Mouse (Mus musculus) cerebellum, adult 2 months (tissue): ENCODE data around the gene Kdm2a. TPM values are rescaled to one million over a fixed set of nuclear protein-coding genes. Genes with fewer than 3 reads are reported as not detected.

Source experiments
- DNase-seq, 2 experiments: peaks; one replicate each; pipeline ENCODE4 v3.0.0; 2021
- H3K27ac ChIP-seq: fragments of 200-500 bp; 2 replicates; pipeline ENCODE4 v1.5.1; 2012; ENCODE audit warnings: low read length, control low read depth, inconsistent platforms; ENCODE audit not compliant: insufficient read depth
- H3K27me3 ChIP-seq: fragments of 200-500 bp; 2 replicates; pipeline ENCODE4 v1.6.1; 2012; ENCODE audit warnings: inconsistent platforms, mild to moderate bottlenecking, low read length, moderate library complexity; ENCODE audit not compliant: control insufficient read depth, insufficient read depth
- H3K4me1 ChIP-seq: fragments of 200-500 bp; 2 replicates; pipeline ENCODE4 v1.6.1; 2011; ENCODE audit warnings: low read length; ENCODE audit not compliant: control insufficient read depth, insufficient read depth
- H3K4me3 ChIP-seq: fragments of 200-500 bp; replicated peaks from 2 replicates; pipeline ENCODE3; 2011; ENCODE audit warnings: mild to moderate bottlenecking, low read depth, low read length, control low read depth; ENCODE audit not compliant: insufficient read depth
- CTCF ChIP-seq: fragments of 200-500 bp; IDR thresholded peaks from 2 replicates; pipeline ENCODE4 v1.5.1; 2011; ENCODE audit warnings: low read depth, mild to moderate bottlenecking, control low read depth, low read length, moderate library complexity, borderline replicate concordance; ENCODE audit not compliant: insufficient read depth
- POLR2A ChIP-seq: fragments of 200-500 bp; IDR thresholded peaks from 2 replicates; pipeline ENCODE4 v1.6.1; 2011; ENCODE audit warnings: low read length, control low read depth, borderline replicate concordance; ENCODE audit not compliant: insufficient read depth
- WGBS: fragments of 180-500 bp; shearing (Covaris S2); methylation state at CpG from one replicate; pipeline ENCODE4 v1.1.7; 2018; 5-methylcytosine and 5-hydroxymethylcytosine counted together
- polyA plus RNA-seq: library from polyadenylated mRNA; depleted of rRNA; stranded (reverse); fragments of >200 nt; gene quantifications from 2 replicates; pipeline ENCODE4 v1.2.3, GENCODE M21; 2012; rRNA removed

The Kdm2a gene
- polyA plus RNA-seq, 1 experiment, result 87.1 TPM

DNA sequence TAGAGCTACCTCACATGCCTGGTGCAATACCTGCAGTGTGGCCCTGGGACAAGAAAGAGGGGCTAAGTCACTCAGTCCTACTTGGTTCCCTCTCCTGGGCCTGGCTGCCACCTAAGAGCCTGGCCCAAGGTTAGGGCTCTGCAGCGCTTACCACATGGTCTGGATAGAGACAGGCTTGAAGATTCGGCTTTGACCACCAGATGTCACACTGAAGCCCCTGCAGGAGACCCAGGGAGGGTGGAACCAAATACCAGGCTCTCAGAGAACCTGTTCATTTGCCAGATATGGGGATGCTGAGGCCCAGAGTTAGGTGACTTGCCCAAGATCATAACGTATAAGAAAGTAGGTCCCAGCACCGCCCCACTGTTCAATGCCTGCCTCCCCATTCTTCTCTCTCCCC is 132.1 kb downstream of the Kdm2a start:
- no peak overlapping the region for H3K27ac ChIP-seq
- no peaks in the 10 kb centered on the region for H3K27me3 ChIP-seq
- 60% methylated on average over 4 of the region's 4 CpGs for WGBS
- H3K4me1 ChIP-seq, result peaks cover 21% of the 10 kb centered on the region
- no peak for DNase-seq
- no peak overlapping the region for H3K4me3 ChIP-seq
- no peak for TF ChIP-seq POLR2A
- TF ChIP-seq CTCF, result no peak

Other genes starting within 250 kb of the Kdm2a start
- gene Coro1b, start 249.7 kb downstream of the Kdm2a start, polyA plus RNA-seq, result 240 and 294 TPM in 2 replicates
- 0.98 and 1.2 TPM in 2 replicates for gene Ptprcap, start 244.7 kb downstream of the Kdm2a start, polyA plus RNA-seq
- gene Rps6kb2, start 234.9 kb downstream of the Kdm2a start, polyA plus RNA-seq, result 93.6 and 95.0 TPM in 2 replicates
- 25.8 and 31.2 TPM in 2 replicates for gene Carns1, start 222.8 kb downstream of the Kdm2a start, polyA plus RNA-seq
- gene Tbc1d10c, start 207.0 kb downstream of the Kdm2a start, polyA plus RNA-seq, result 1.1 and 1.4 TPM in 2 replicates
- 316 and 348 TPM in 2 replicates for gene Ppp1ca, start 206.2 kb downstream of the Kdm2a start, polyA plus RNA-seq
- 31.9 and 37.6 TPM in 2 replicates for gene Rad9a, start 196.6 kb downstream of the Kdm2a start, polyA plus RNA-seq
- 4.3 and 5.0 TPM in 2 replicates for gene Clcf1, start 184.0 kb downstream of the Kdm2a start, polyA plus RNA-seq
- gene AC109138.7, start 183.9 kb downstream of the Kdm2a start, polyA plus RNA-seq, result 0.77 TPM in 1 of 2 replicates, not detected in the other
- gene Pold4, start 166.4 kb downstream of the Kdm2a start, polyA plus RNA-seq, result 39.3 and 40.1 TPM in 2 replicates
- 139 and 151 TPM in 2 replicates for gene Ssh3, start 129.1 kb downstream of the Kdm2a start, polyA plus RNA-seq
- gene Ankrd13d, start 115.1 kb downstream of the Kdm2a start, polyA plus RNA-seq, result 74.3 and 76.1 TPM in 2 replicates
- 226 and 239 TPM in 2 replicates for gene Grk2, start 92.1 kb downstream of the Kdm2a start, polyA plus RNA-seq
- 9.9 and 10.5 TPM in 2 replicates for gene Rhod, start 41.1 kb upstream of the Kdm2a start, polyA plus RNA-seq
- gene Syt12, start 79.2 kb upstream of the Kdm2a start, polyA plus RNA-seq, result 82.4 and 104 TPM in 2 replicates
- gene 2010003K11Rik, start 100.3 kb upstream of the Kdm2a start, polyA plus RNA-seq, result not detected in 2 replicates
- 59.7 and 61.4 TPM in 2 replicates for gene Pcx, start 112.2 kb upstream of the Kdm2a start, polyA plus RNA-seq
- 25.7 and 29.5 TPM in 2 replicates for gene Lrfn4, start 217.4 kb upstream of the Kdm2a start, polyA plus RNA-seq
- 58.7 and 60.9 TPM in 2 replicates for gene Rce1, start 227.4 kb upstream of the Kdm2a start, polyA plus RNA-seq